Mouse (Mus musculus): ENCODE measurements around the gene Lyzl4.

The Lyzl4 gene

GRCm38 (mm10) chr9:121647026-121647425, 5.1 kb upstream of the Lyzl4 start:
- DNase-seq (ENCODE audit: low spot score): no peak

- no peak for DNase-seq (ENCODE audit: low spot score)
Observed at GRCm38 (mm10) chr9:121644855-121645254, 3.0 kb upstream of the Lyzl4 start.

GRCm38 (mm10) chr9:121642401-121643181, 695 bp upstream of the Lyzl4 start, which contains the start of gene Vipr1:
Gene Vipr1, plus strand, starts transcription at chr9:121642716.
- DNase-seq (ENCODE audit: low spot score): no peak

GRCm38 (mm10) chr9:121641235-121641915, 521 bp downstream of the Lyzl4 start:
- no peak for DNase-seq (ENCODE audit: low spot score)

- no peak for DNase-seq (ENCODE audit: low spot score)
Observed at GRCm38 (mm10) chr9:121639790-121640189, 2.1 kb downstream of the Lyzl4 start.

- no peak for DNase-seq (ENCODE audit: low spot score)
Observed at GRCm38 (mm10) chr9:121635835-121636576, 5.9 kb downstream of the Lyzl4 start.

GRCm38 (mm10) chr9:121633306-121633705, 8.6 kb downstream of the Lyzl4 start:
- no peak for DNase-seq (ENCODE audit: low spot score)

GRCm38 (mm10) chr9:121632891-121633290, 9.0 kb downstream of the Lyzl4 start:
- DNase-seq (ENCODE audit: low spot score): no peak

GRCm38 (mm10) chr9:121631946-121632345, 9.9 kb downstream of the Lyzl4 start:
- no peak for DNase-seq (ENCODE audit: low spot score)

GRCm38 (mm10) chr9:121630627-121631026, 11.3 kb downstream of the Lyzl4 start:
- DNase-seq (ENCODE audit: low spot score): no peak

GRCm38 (mm10) chr9:121624920-121625319, 17.0 kb downstream of the Lyzl4 start:
- DNase-seq (ENCODE audit: low spot score): no peak

GRCm38 (mm10) chr9:121623235-121623634, 18.7 kb downstream of the Lyzl4 start:
- no peak for DNase-seq (ENCODE audit: low spot score)

GRCm38 (mm10) chr9:121619441-121619840, 22.5 kb downstream of the Lyzl4 start:
- DNase-seq (ENCODE audit: low spot score): peak; percentile 14

- no peak for DNase-seq (ENCODE audit: low spot score)
Observed at GRCm38 (mm10) chr9:121616471-121616870, 25.4 kb downstream of the Lyzl4 start.

GRCm38 (mm10) chr9:121614241-121614757, 27.6 kb downstream of the Lyzl4 start:
- no peak for DNase-seq (ENCODE audit: low spot score)

GRCm38 (mm10) chr9:121613192-121613591, 28.7 kb downstream of the Lyzl4 start:
- no peak for DNase-seq (ENCODE audit: low spot score)

GRCm38 (mm10) chr9:121609381-121609780, 32.5 kb downstream of the Lyzl4 start:
- no peak for DNase-seq (ENCODE audit: low spot score)

GRCm38 (mm10) chr9:121606498-121607096, 35.3 kb downstream of the Lyzl4 start:
- no peak for DNase-seq (ENCODE audit: low spot score)

- peak; percentile 75 for DNase-seq (ENCODE audit: low spot score)
Observed at GRCm38 (mm10) chr9:121605414-121606278, 36.2 kb downstream of the Lyzl4 start.

- DNase-seq (ENCODE audit: low spot score): no peak
Observed at GRCm38 (mm10) chr9:121602381-121602780, 39.5 kb downstream of the Lyzl4 start.

GRCm38 (mm10) chr9:121600861-121601427, 41.0 kb downstream of the Lyzl4 start:
- DNase-seq (ENCODE audit: low spot score): peak; percentile 28
